Mouse (Mus musculus): Measurements from ENCODE around the gene Anxa6.

Gene Anxa6

GRCm38 (mm10) chr11:54929744-54930143 is 103.5 kb downstream of the Anxa6 start:
- DNase-seq (ENCODE audit: low read depth, low spot score) = no peak

GRCm38 (mm10) chr11:54929290-54929689 is 104.0 kb downstream of the Anxa6 start:
- no peak for DNase-seq (ENCODE audit: low read depth, low spot score)

All from c-Kit-negative CD71-positive TER-119-positive erythroid progenitor cells, embryonic 14.5 days (primary cell).